Mouse (Mus musculus) megakaryocyte, embryonic 14.5 days (primary cell): ENCODE measurements around the gene Topaz1.

ENCODE experiments used
- FLI1 ChIP-seq: IDR thresholded peaks from 2 replicates; pipeline ENCODE4 v1.6.1; 2012; ENCODE audit warnings: low read length, inconsistent platforms, mixed read lengths
- GATA1 ChIP-seq: IDR thresholded peaks from 3 replicates; pipeline ENCODE4 v1.6.1; 2012; ENCODE audit warnings: mixed read lengths, low read length, inconsistent platforms, borderline replicate concordance

DNA sequence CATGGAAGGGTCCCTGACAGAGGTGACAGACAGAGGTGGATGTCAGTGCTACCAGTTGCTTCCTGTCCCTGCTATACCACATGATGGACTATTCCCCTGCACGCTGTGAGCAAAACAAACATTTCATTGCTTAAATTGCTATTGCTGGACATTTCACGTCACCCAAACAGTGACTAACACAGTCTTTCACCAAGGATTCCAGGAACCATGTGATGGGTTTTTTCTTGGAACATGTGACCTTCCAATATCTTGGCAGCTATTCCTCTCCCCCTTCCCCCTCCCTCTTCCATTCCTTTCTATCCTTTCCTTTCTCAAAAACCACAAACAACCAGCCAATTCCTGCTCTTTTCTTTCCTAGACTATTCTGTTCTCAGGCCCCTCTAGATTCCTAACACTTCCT is 33.3 kb upstream of the Topaz1 start:
- no peak for TF ChIP-seq GATA1
- TF ChIP-seq FLI1 = no peak
